15 mouse cellular contexts compared by ENCODE assay signal in genomic region chr17:87063969-87064368, GRCm38 (mm10). TPM values are rescaled to one million over a fixed set of nuclear protein-coding genes. Genes with fewer than 3 reads are reported as not detected.
DNase-seq lines count a peak whose midpoint lies in the region; ATAC-seq and TF ChIP-seq lines count a peak whose summit lies in the region.
"Had no signal": no experiment of that assay in that cellular context is flagged by ENCODE, and none has a peak within 500 bp of the region (broad histone marks: within the 10 kb centered on the region; RNA-seq: fewer than 3 reads in every experiment).

No protein-coding gene starts in this region.

- DNase-seq in kidney, adult 2 months: no peak
- DNase-seq in thymus, adult 2 months: peak; percentile 21
- DNase-seq in thymus, adult 18-20 months: no peak
- no peak for DNase-seq in adrenal gland, adult 18-20 months (ENCODE audit: low spot score in 2 of 2)
- no peak for DNase-seq in urinary bladder, postnatal 25 days (ENCODE audit: low spot score)
- DNase-seq in cerebellum, adult 9-11 months: no peak
- DNase-seq: adrenal gland, adult 8-10 months; embryo, embryonic 11 days had no signal

- H3K9ac ChIP-seq in kidney, embryonic 14.5 days (ENCODE audit: low read depth, low read length): no peak overlapping the region
- H3K9ac ChIP-seq: limb, embryonic 15.5 days had no signal

- H3K4me2 ChIP-seq in kidney, embryonic 14.5 days (replicated peaks; ENCODE audit: low read depth, low read length): no peak overlapping the region
- H3K4me2 ChIP-seq: limb, embryonic 15.5 days had no signal

- no peak overlapping the region for H3K4me3 ChIP-seq in kidney, embryonic 14.5 days (ENCODE audit: low read length)
- H3K4me3 ChIP-seq in kidney, adult 2 months (ENCODE audit: insufficient read depth, low read depth, low read length): no peak overlapping the region
- H3K4me3 ChIP-seq in thymus, adult 2 months (ENCODE audit: control insufficient read depth, insufficient read depth, low read length): no peak overlapping the region
- H3K4me3 ChIP-seq: heart, embryonic 10.5 days; hindbrain, embryonic 10.5 days; limb, embryonic 15.5 days; midbrain, embryonic 10.5 days had no signal

- no peak for TF ChIP-seq POLR2A in kidney, adult 2 months (IDR thresholded peaks at IDR 0.05; ENCODE audit: low read depth, low read length)
- no peak for TF ChIP-seq POLR2A in thymus, adult 2 months (IDR thresholded peaks at IDR 0.05; ENCODE audit: control insufficient read depth, extremely low read depth, insufficient read depth, low read length, poor library complexity)

- TF ChIP-seq CTCF in kidney, adult 2 months (conservative IDR thresholded peaks at IDR 0.05; ENCODE audit: insufficient read depth, insufficient read length, low read depth, low read length): no peak
- TF ChIP-seq CTCF in thymus, adult 2 months (IDR thresholded peaks at IDR 0.05; ENCODE audit: borderline replicate concordance, control insufficient read depth, extremely low read depth, insufficient read depth, low read length, poor library complexity): no peak

- H3K36me3 ChIP-seq in kidney, embryonic 14.5 days (ENCODE audit: control insufficient read depth, insufficient read depth, low read length): no peaks in the 10 kb centered on the region
- H3K36me3 ChIP-seq in kidney, adult 2 months (ENCODE audit: control insufficient read depth, insufficient read depth, low read length): no peaks in the 10 kb centered on the region
- no peaks in the 10 kb centered on the region for H3K36me3 ChIP-seq in thymus, adult 2 months (ENCODE audit: control insufficient read depth, insufficient read depth, low read length)
- H3K36me3 ChIP-seq: heart, embryonic 10.5 days; hindbrain, embryonic 10.5 days; limb, embryonic 15.5 days; midbrain, embryonic 10.5 days had no signal

- H3K27me3 ChIP-seq in kidney, embryonic 14.5 days (ENCODE audit: control insufficient read depth, insufficient read depth, low read length): no peaks in the 10 kb centered on the region
- H3K27me3 ChIP-seq in kidney, adult 2 months (replicated peaks; ENCODE audit: control insufficient read depth, insufficient read depth, low read length): no peaks in the 10 kb centered on the region
- no peaks in the 10 kb centered on the region for H3K27me3 ChIP-seq in thymus, adult 2 months (ENCODE audit: control insufficient read depth, insufficient read depth, low read length)
- H3K27me3 ChIP-seq: limb, embryonic 15.5 days; Patski had no signal

- ATAC-seq in kidney, embryonic 14.5 days (ENCODE audit: low FRiP score, low TSS enrichment): no peak
- ATAC-seq in monocyte, adult 5-6 weeks (replicated peaks; ENCODE audit: insufficient number of reproducible peaks, low FRiP score, low TSS enrichment, poor library complexity, severe bottlenecking): peak; percentile 83
- ATAC-seq: Patski had no signal

- 53% methylated on average over 6 of the region's 6 CpGs for WGBS in kidney, embryonic 14.5 days
- WGBS in kidney, adult 2 months: 56% methylated on average over 6 of the region's 6 CpGs
- 9% methylated on average over 6 of the region's 6 CpGs for WGBS in thymus, adult 2 months

- H3K4me1 ChIP-seq in kidney, embryonic 14.5 days (ENCODE audit: control insufficient read depth, insufficient read depth, low read length): peaks cover 15% of the 10 kb centered on the region; the same call in 1 of the 2 replicates
- 0 out of 2 replicates have a peak, but pooled peaks cover 3% of the 10 kb centered on the region for H3K4me1 ChIP-seq in kidney, adult 2 months (ENCODE audit: control insufficient read depth, insufficient read depth, low read length)
- peaks cover 11% of the 10 kb centered on the region for H3K4me1 ChIP-seq in thymus, adult 2 months (replicated peaks; ENCODE audit: control insufficient read depth, insufficient read depth, low read length)
- H3K4me1 ChIP-seq: heart, embryonic 10.5 days; hindbrain, embryonic 10.5 days; limb, embryonic 15.5 days; midbrain, embryonic 10.5 days had no signal

- H3K9me3 ChIP-seq in kidney, embryonic 14.5 days (ENCODE audit: control insufficient read depth, low read length): no peaks in the 10 kb centered on the region
- H3K9me3 ChIP-seq: heart, embryonic 10.5 days; hindbrain, embryonic 10.5 days; limb, embryonic 15.5 days; midbrain, embryonic 10.5 days had no signal

- peak overlapping the region; percentile 43; the same call in 1 of the 2 replicates for H3K27ac ChIP-seq in kidney, embryonic 14.5 days (ENCODE audit: low read depth, low read length)
- H3K27ac ChIP-seq in kidney, adult 2 months (ENCODE audit: insufficient read depth, low read depth, low read length): no peak overlapping the region
- H3K27ac ChIP-seq in thymus, adult 2 months (ENCODE audit: control insufficient read depth, insufficient read depth, low read length): no peak overlapping the region
- H3K27ac ChIP-seq: heart, embryonic 10.5 days; hindbrain, embryonic 10.5 days; limb, embryonic 15.5 days; midbrain, embryonic 10.5 days had no signal

RNA-seq across cellular contexts. Expression of gene Cript, which starts 38.6 kb away (rescaled TPM):
- 150 and 193 TPM in 2 replicates for polyA plus RNA-seq in kidney, embryonic 14.5 days (2014; fragmentation: Nextera tagmentation; extraction: Ambion mirVana)
- polyA plus RNA-seq in kidney, adult 2 months (2012; rRNA removed): 15.8 and 30.6 TPM in 2 replicates
- 12.6 and 16.8 TPM in 2 replicates for polyA plus RNA-seq in thymus, adult 2 months (2012; rRNA removed)
- total RNA-seq in monocyte, adult 5-6 weeks (2017): 82.6 to 104 TPM (median 101 TPM) in 3 replicates
- 10 to 100 TPM; 67.8 to 69.8 TPM for total RNA-seq in adrenal gland, adult 18-20 months (2021)

RNA-seq across cellular contexts. Expression of gene Pigf, which starts 38.8 kb away (rescaled TPM):
- 39.3 and 46.1 TPM in 2 replicates for polyA plus RNA-seq in kidney, embryonic 14.5 days (2014; fragmentation: Nextera tagmentation; extraction: Ambion mirVana)
- polyA plus RNA-seq in kidney, adult 2 months (2012; rRNA removed): 8.6 and 11.7 TPM in 2 replicates
- 4.8 TPM in 2 replicates for polyA plus RNA-seq in thymus, adult 2 months (2012; rRNA removed)
- 30.8 to 39.6 TPM (median 32.3 TPM) in 3 replicates for total RNA-seq in monocyte, adult 5-6 weeks (2017)
- 10 to 100 TPM; 14.1 to 14.9 TPM for total RNA-seq in adrenal gland, adult 18-20 months (2021)

RNA-seq across cellular contexts. Expression of gene Socs5, which starts 43.5 kb away (rescaled TPM):
- 17.5 and 24.5 TPM in 2 replicates for polyA plus RNA-seq in kidney, embryonic 14.5 days (2014; fragmentation: Nextera tagmentation; extraction: Ambion mirVana)
- polyA plus RNA-seq in kidney, adult 2 months (2012; rRNA removed): 11.5 and 11.7 TPM in 2 replicates
- 4.8 and 6.4 TPM in 2 replicates for polyA plus RNA-seq in thymus, adult 2 months (2012; rRNA removed)
- 4.6 to 13.5 TPM (median 6.5 TPM) in 3 replicates for total RNA-seq in monocyte, adult 5-6 weeks (2017)
- 10 to 100 TPM; 71.3 to 76.9 TPM for total RNA-seq in adrenal gland, adult 18-20 months (2021)
